ENCODE assay signal across 8 mouse cellular contexts in the genomic region with DNA sequence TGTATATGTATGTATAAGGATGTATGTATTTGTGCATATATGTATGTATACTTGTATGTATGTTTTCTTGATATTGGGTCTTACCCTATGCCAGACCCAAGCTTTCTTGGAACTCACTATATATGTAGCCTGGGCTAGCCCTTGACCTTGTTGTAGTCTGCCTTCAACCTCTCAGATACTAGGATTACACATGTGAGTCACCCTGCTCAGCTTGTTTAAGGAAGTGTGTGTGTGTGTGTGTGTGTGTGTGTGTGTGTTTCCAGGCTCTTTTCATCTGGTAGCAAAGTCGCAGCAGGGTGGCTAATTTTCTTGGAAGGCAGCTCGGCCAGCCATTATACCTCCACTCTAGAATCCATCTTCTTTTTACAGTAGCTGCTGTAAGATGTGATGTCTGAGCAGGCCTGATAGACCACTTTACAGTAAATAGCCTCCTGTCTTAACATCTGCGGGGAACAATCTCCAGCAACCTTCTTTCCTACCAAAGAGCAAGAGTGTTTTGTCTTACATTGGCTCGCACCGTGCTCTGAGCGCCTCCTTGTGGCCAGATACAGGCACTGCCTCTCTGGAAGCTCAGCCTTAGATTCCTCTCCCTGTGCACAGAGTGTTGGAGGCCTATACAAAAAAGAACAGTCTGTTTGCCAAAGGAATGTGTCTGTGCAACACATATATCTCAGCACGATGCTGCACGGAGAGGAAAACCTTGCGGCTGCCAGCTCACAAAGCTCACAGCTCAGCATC. TPM values are rescaled to one million over a fixed set of nuclear protein-coding genes. Genes with fewer than 3 reads are reported as not detected.
DNase-seq lines count a peak whose midpoint lies in the region; ATAC-seq and TF ChIP-seq lines count a peak whose summit lies in the region.

No protein-coding gene starts in this region.

- H3K36me3 ChIP-seq in G1E (replicated peaks) = no peaks in the 10 kb centered on the region
- no peaks in the 10 kb centered on the region for H3K36me3 ChIP-seq in forebrain, embryonic 15.5 days
- H3K36me3 ChIP-seq in hindbrain, embryonic 11.5 days (ENCODE audit: control insufficient read depth, insufficient read depth, low read length) = no peaks in the 10 kb centered on the region
- H3K36me3 ChIP-seq in lung, embryonic 16.5 days (ENCODE audit: control insufficient read depth, insufficient read depth, low read length) = no peaks in the 10 kb centered on the region

- no peak overlapping the region for H3K4me3 ChIP-seq in G1E (ENCODE audit: low read depth, low read length)
- no peak overlapping the region for H3K4me3 ChIP-seq in forebrain, embryonic 15.5 days
- H3K4me3 ChIP-seq in hindbrain, embryonic 11.5 days (ENCODE audit: low read depth, low read length) = no peak overlapping the region
- H3K4me3 ChIP-seq in lung, embryonic 16.5 days (ENCODE audit: low read length) = no peak overlapping the region

- peak; percentile 22; the same call in 1 of the 2 replicates for ATAC-seq in G1E (ENCODE audit: extremely low read depth, insufficient number of reproducible peaks, low FRiP score, poor library complexity, severe bottlenecking)
- ATAC-seq in forebrain, embryonic 15.5 days (replicated peaks) = peak; percentile 94
- peak; percentile 71; the same call in 1 of the 2 replicates for ATAC-seq in hindbrain, embryonic 11.5 days (ENCODE audit: low FRiP score)
- ATAC-seq in lung, embryonic 16.5 days (ENCODE audit: low read depth) = peak; percentile 70

- WGBS in forebrain, embryonic 15.5 days = 16% methylated on average over 9 of the region's 9 CpGs
- 30% methylated on average over 9 of the region's 9 CpGs for WGBS in hindbrain, embryonic 11.5 days
- 19% methylated on average over 9 of the region's 9 CpGs for WGBS in lung, embryonic 16.5 days

- peak overlapping the region; percentile 74 for H3K27ac ChIP-seq in forebrain, embryonic 15.5 days (replicated peaks)
- no peak overlapping the region for H3K27ac ChIP-seq in hindbrain, embryonic 11.5 days (ENCODE audit: low read depth, low read length)
- H3K27ac ChIP-seq in lung, embryonic 16.5 days (ENCODE audit: low read length) = no peak overlapping the region

- no peak overlapping the region for H3K9ac ChIP-seq in forebrain, embryonic 15.5 days (replicated peaks)
- no peak overlapping the region for H3K9ac ChIP-seq in hindbrain, embryonic 11.5 days (ENCODE audit: low read depth, low read length)
- no peak overlapping the region for H3K9ac ChIP-seq in lung, embryonic 16.5 days (ENCODE audit: low read length)

- H3K4me2 ChIP-seq in forebrain, embryonic 15.5 days (replicated peaks) = no peak overlapping the region
- no peak overlapping the region for H3K4me2 ChIP-seq in hindbrain, embryonic 11.5 days (replicated peaks; ENCODE audit: low read depth, low read length)
- H3K4me2 ChIP-seq in lung, embryonic 16.5 days (ENCODE audit: low read depth, low read length) = no peak overlapping the region

- H3K9me3 ChIP-seq in G1E (replicated peaks) = no peaks in the 10 kb centered on the region
- H3K9me3 ChIP-seq in forebrain, embryonic 15.5 days = no peaks in the 10 kb centered on the region
- H3K9me3 ChIP-seq in hindbrain, embryonic 11.5 days (ENCODE audit: control insufficient read depth, low read length) = no peaks in the 10 kb centered on the region
- no peaks in the 10 kb centered on the region for H3K9me3 ChIP-seq in lung, embryonic 16.5 days (ENCODE audit: control insufficient read depth, low read length)

- H3K27me3 ChIP-seq in G1E (ENCODE audit: insufficient read depth, low read length) = peaks cover 20% of the 10 kb centered on the region
- no peaks in the 10 kb centered on the region for H3K27me3 ChIP-seq in forebrain, embryonic 15.5 days
- H3K27me3 ChIP-seq in hindbrain, embryonic 11.5 days (ENCODE audit: control insufficient read depth, insufficient read depth, low read length) = no peaks in the 10 kb centered on the region
- H3K27me3 ChIP-seq in lung, embryonic 16.5 days (ENCODE audit: control insufficient read depth, insufficient read depth, low read depth, low read length) = no peaks in the 10 kb centered on the region

- peak; percentile 30 for DNase-seq in G1E (ENCODE audit: low spot score)
- DNase-seq in cerebellum, adult 11 months = peak; percentile 88
- peak; percentile 89 for DNase-seq in hindbrain, embryonic 11.5 days (ENCODE audit: low spot score)
- peak; percentile 87 for DNase-seq in layer of hippocampus, adult 9-10 months (ENCODE audit: low spot score)
- DNase-seq in ovary, postnatal 14 days (ENCODE audit: low spot score) = peak; percentile 71
- DNase-seq in thymus, postnatal 10 days (ENCODE audit: low spot score in 2 of 2) = peak; percentile 37 to 73

- peaks cover 5% of the 10 kb centered on the region; the same call in 1 of the 2 replicates for H3K4me1 ChIP-seq in G1E (ENCODE audit: insufficient read depth, low read depth, low read length)
- peaks cover 19% of the 10 kb centered on the region for H3K4me1 ChIP-seq in forebrain, embryonic 15.5 days
- H3K4me1 ChIP-seq in hindbrain, embryonic 11.5 days (replicated peaks; ENCODE audit: control insufficient read depth, insufficient read depth, low read length) = no peaks in the 10 kb centered on the region
- H3K4me1 ChIP-seq in lung, embryonic 16.5 days (replicated peaks; ENCODE audit: control insufficient read depth, insufficient read depth, low read length) = no peaks in the 10 kb centered on the region

- TF ChIP-seq CTCF in G1E (IDR thresholded peaks at IDR 0.05; ENCODE audit: low read depth, low read length) = peak; percentile 98

RNA-seq across cellular contexts. Expression of gene Ubash3b, which starts 29.4 kb away (rescaled TPM):
- total RNA-seq in G1E (2014; fragmentation: Nextera tagmentation) = 30.9 and 33.0 TPM in 2 replicates
- 20.9 TPM in 2 replicates for total RNA-seq in G1E (2017)
- polyA plus RNA-seq in G1E (2012) = 14.2 and 16.4 TPM in 2 replicates
- 14.7 and 15.4 TPM in 2 replicates for polyA plus RNA-seq in forebrain, embryonic 15.5 days (2015; fragmentation: Nextera tagmentation; extraction: Ambion mirVana)
- 12.0 and 13.7 TPM in 2 replicates for polyA plus RNA-seq in hindbrain, embryonic 11.5 days (2014; fragmentation: Nextera tagmentation; extraction: Ambion mirVana)
- polyA plus RNA-seq in lung, embryonic 16.5 days (2015; fragmentation: Nextera tagmentation; extraction: Ambion mirVana) = 4.9 and 5.2 TPM in 2 replicates

Comparison
In these comparisons a context has a peak if more than half of its experiments do, and no peak if none do; other contexts are left out.
1. ATAC-seq: peak in every context shown above with its lines; median percentile 94 in forebrain, embryonic 15.5 days; 71 in hindbrain, embryonic 11.5 days; 70 in lung, embryonic 16.5 days; 22 in G1E.
2. DNase-seq: peak in every context shown above with its lines; median percentile 89 in hindbrain, embryonic 11.5 days; 88 in cerebellum, adult 11 months; 87 in layer of hippocampus, adult 9-10 months; 71 in ovary, postnatal 14 days; 55 in thymus, postnatal 10 days; 30 in G1E.